Mouse (Mus musculus) olfactory bulb, adult 2 months (tissue): Measurements from ENCODE around the gene Theg.

Experiments
- CTCF ChIP-seq: fragments of 200-500 bp; IDR thresholded peaks from 2 replicates; pipeline ENCODE4 v1.5.1; 2012; ENCODE audit warnings: low read depth, mild to moderate bottlenecking, low read length, moderate library complexity; ENCODE audit not compliant: insufficient read depth
- POLR2A ChIP-seq: fragments of 200-500 bp; IDR thresholded peaks from 2 replicates; pipeline ENCODE4 v1.6.1; 2012; ENCODE audit warnings: mild to moderate bottlenecking, low read depth, low read length, moderate library complexity; ENCODE audit not compliant: insufficient read depth

DNA sequence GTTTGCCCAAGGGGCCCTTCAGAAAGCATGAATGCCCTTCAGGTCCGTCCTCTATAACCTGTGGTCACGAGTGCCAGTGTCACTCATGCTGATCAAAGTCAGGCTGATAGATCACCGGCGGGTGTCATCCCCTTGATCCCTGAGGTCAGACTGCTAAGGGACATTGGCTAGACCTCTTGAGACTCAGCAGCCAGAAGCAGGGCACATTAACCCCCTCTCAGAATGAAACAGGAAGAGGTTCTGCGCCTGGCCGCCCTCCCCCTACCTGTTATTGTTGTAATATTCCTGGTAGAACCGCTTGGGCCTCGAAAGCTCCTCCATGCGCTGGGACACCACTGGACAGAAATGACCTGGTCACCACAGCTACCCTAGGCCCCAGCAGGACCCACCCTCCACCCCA, 2.7 kb downstream of the Theg start:
- TF ChIP-seq POLR2A, result no peak
- no peak for TF ChIP-seq CTCF
